Mouse (Mus musculus) kidney, postnatal 25 days (tissue): ENCODE data around the gene Vmn1r231.

ENCODE experiments used
- DNase-seq, 2 experiments: peaks; one replicate each; pipeline ENCODE4 v3.0.0; 2021; ENCODE audit warnings: mixed read lengths in 2 of 2

Vmn1r231 gene

GRCm38 (mm10) chr17:20904991-20905390 is at the start of gene Vmn1r231:
Gene Vmn1r231 (minus strand): TSS chr17:20905091.
- DNase-seq: no peak

DNA sequence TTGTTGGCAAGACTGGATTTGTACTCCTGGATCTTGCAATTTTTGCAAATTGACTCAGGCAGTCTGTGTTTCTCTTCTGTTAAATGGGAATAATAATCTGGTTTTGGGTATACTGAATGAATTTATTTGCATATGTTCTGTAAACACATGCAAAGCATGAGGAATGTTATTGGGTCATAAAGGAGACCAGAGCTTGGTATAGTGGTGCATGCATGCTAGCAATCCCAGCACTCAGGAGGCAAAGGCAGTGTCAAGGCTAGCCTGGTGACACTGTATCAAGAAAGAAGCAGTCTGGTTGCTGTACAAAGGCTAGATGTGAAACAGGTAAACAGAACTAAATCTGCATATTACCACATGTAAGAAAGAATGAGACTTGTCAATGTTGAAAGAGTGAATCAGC is 41.7 kb upstream of the Vmn1r231 start:
- no peak for DNase-seq

DNA sequence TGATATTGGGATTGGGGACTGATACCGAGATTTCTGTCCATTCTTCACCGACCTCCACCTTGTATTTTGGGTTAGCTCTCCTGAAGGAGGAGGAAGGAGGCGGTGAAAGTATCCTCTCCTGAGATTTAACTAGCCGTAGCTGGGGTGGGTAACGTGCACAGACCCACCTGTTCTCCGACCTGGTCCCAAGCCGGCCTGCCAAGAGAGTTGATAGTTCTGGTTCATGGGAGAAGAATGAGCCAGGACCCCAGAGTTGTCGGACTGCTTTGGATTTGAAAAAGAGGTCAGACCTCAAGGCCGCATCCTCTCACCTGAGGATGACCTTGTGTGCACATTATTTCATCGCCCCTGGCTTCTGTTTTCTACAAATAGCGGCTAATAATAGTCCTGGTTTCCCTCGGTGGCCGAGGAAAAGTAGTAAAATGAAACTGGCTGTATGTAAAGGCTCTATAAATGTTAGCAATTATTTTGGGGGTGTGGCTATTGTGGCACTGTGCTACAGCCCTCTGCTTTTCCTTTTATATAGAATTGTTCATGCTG is 41.2 kb upstream of the Vmn1r231 start:
- DNase-seq: peak in 1 of 2 experiments; percentile 36

GRCm38 (mm10) chr17:20944985-20945891 is 40.3 kb upstream of the Vmn1r231 start, which contains the start of gene Ppp2r1a:
Gene Ppp2r1a (plus strand): TSS chr17:20945311.
- DNase-seq: peak; percentile 98 to 99

DNA sequence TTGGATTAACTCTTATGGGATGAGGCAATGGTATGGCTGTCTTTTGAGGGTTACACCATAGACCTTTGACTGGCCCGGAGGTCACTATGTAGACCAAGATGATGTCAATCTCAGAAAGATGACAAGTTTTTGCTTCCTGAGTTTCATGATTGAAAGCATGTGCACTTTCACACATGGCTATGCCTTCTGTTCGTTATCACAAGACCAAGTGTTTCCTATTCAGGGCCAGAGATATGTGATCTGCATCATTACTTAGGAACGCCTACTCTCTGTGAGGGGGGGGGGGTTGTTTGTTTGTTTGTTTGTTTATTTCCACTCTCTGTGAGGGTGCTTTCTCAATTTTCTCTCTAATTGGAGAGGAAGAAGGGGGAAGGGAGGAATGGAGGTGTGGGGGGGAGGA is 39.3 kb upstream of the Vmn1r231 start:
- DNase-seq: no peak

- no peak for DNase-seq
Measured at GRCm38 (mm10) chr17:20919614-20920013, 14.7 kb upstream of the Vmn1r231 start, which contains the start of gene Vmn1r232. Gene Vmn1r232 (minus strand): TSS chr17:20919714.

DNA sequence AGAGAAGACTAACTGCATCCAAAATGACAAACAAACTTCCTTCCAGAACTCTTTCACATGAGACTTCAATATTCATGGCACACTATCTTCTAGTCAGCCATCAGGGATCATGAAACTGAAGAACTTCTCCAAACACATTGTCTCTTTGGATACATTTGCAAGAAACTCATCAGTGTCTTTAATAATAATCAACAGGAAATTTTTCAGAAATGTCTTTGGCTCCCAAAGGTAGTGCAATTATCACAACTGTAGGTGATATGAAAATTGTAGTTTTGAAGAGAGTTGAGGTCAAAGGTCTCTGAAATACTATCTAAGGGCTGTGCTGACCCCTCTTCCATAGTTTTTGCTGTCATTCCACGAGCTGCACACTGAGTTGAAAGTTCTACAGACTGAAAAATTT is 64.7 kb downstream of the Vmn1r231 start, which contains the start of gene Vmn1r230:
Gene Vmn1r230, plus strand, starts transcription at position 301 of the 400 bp plus-strand sequence.
- DNase-seq: no peak
